Comparison of ENCODE assay signal across 8 mouse cellular contexts in genomic region chrX:104670757-104671549, GRCm38 (mm10). TPM values are rescaled to one million over a fixed set of nuclear protein-coding genes. Genes with fewer than 3 reads are reported as not detected.
A peak's percentile ranks its signal among the peaks of the same experiment; 100 is the strongest.
DNase-seq lines count a peak whose midpoint lies in the region; ATAC-seq lines count a peak whose summit lies in the region.

Gene Zdhhc15, minus strand, starts transcription at chrX:104671064.

- ATAC-seq in activated CD4-positive, CD25-positive, alpha-beta regulatory T cell, adult 4 months: peak; percentile 79
- ATAC-seq in inflammation-experienced regulatory T-cells, adult 6 months: peak; percentile 77
- peak; percentile 91 for ATAC-seq in megakaryocyte, adult 5-6 weeks (ENCODE audit: poor library complexity, severe bottlenecking)

- peak; percentile 80 for DNase-seq in embryo, embryonic 11 days
- peak; percentile 33 for DNase-seq in gastrocnemius, postnatal 25 days
- peak; percentile 16 to 20 for DNase-seq in left cerebral cortex, adult 8-10 months (ENCODE audit: low spot score in 2 of 2)
- DNase-seq in right cerebral cortex, postnatal 10 days (ENCODE audit: low spot score in 2 of 2): peak; percentile 68 to 72
- DNase-seq in urinary bladder, adult 2 months (ENCODE audit: low spot score): peak; percentile 44

RNA-seq across cellular contexts. Expression of gene Zdhhc15, which starts in this region (rescaled TPM):
- polyA plus RNA-seq in activated CD4-positive, CD25-positive, alpha-beta regulatory T cell, adult 4 months (2017; shearing (Covaris generic)): 1 to 10 TPM; 6.6 TPM
- total RNA-seq in gastrocnemius, postnatal 25 days (2021): under 1 TPM; 0.21 to 0.26 TPM
- 10 to 100 TPM in 1 of 3 experiments, 1 to 10 TPM in 2; 7.1 to 10.8 (median 7.7) TPM for polyA plus RNA-seq in inflammation-experienced regulatory T-cells, adult 6 months (2017; shearing (Covaris generic))
- total RNA-seq in left cerebral cortex, adult 8-10 months (2022): 1 to 10 TPM; 5.8 to 7.4 (median 6.5) TPM
- 1.4 and 2.1 TPM in 2 replicates for total RNA-seq in megakaryocyte, adult 5-6 weeks (2015)
- total RNA-seq in megakaryocyte, adult 5-6 weeks (2017): 1.8 and 2.0 TPM in 2 replicates
- 3.7 and 3.8 TPM in 2 replicates for polyA plus RNA-seq in urinary bladder, adult 2 months (2012; rRNA removed)

Comparison
In these comparisons a context has a peak if more than half of its experiments do, and no peak if none do; other contexts are left out.
1. Peak in every context shown above with its lines: DNase-seq and ATAC-seq.
2. Peak in DNase-seq in gastrocnemius, postnatal 25 days; RNA of the gene not detected or under 1 TPM.
3. DNase-seq: peak in every context shown above with its lines; median percentile 80 in embryo, embryonic 11 days; 70 in right cerebral cortex, postnatal 10 days; 44 in urinary bladder, adult 2 months; 33 in gastrocnemius, postnatal 25 days; 18 in left cerebral cortex, adult 8-10 months.